13 mouse cellular contexts compared by ENCODE assay signal in genomic region chr5:24877836-24878624, GRCm38 (mm10). TPM values are rescaled to one million over a fixed set of nuclear protein-coding genes. Genes with fewer than 3 reads are reported as not detected.
A peak's percentile ranks its signal among the peaks of the same experiment; 100 is the strongest.
DNase-seq lines count a peak whose midpoint lies in the region; ATAC-seq and TF ChIP-seq lines count a peak whose summit lies in the region.
"Had no signal": no experiment of that assay in that cellular context is flagged by ENCODE, and none has a peak within 500 bp of the region (broad histone marks: within the 10 kb centered on the region; RNA-seq: fewer than 3 reads in every experiment).

No protein-coding gene starts in this region.

- no peaks in the 10 kb centered on the region; the same call in 1 of the 2 replicates for H3K4me1 ChIP-seq in embryonic facial prominence, embryonic 14.5 days (ENCODE audit: control insufficient read depth, insufficient read depth, low read length)
- peaks cover 12% of the 10 kb centered on the region for H3K4me1 ChIP-seq in embryonic facial prominence, embryonic 10.5 days
- H3K4me1 ChIP-seq in lung, postnatal 0 days (ENCODE audit: insufficient read depth, low read depth, low read length) = no peaks in the 10 kb centered on the region
- H3K4me1 ChIP-seq in intestine, embryonic 15.5 days (replicated peaks) = no peaks in the 10 kb centered on the region
- H3K4me1 ChIP-seq in stomach, embryonic 14.5 days (ENCODE audit: control insufficient read depth, insufficient read depth, low read length) = no peaks in the 10 kb centered on the region
- H3K4me1 ChIP-seq in hindbrain, embryonic 14.5 days (replicated peaks; ENCODE audit: control insufficient read depth, insufficient read depth, low read length) = no peaks in the 10 kb centered on the region
- 0 out of 2 replicates have a peak, but pooled peaks cover 2% of the 10 kb centered on the region for H3K4me1 ChIP-seq in midbrain, embryonic 13.5 days (replicated peaks)

- H3K9ac ChIP-seq in embryonic facial prominence, embryonic 14.5 days (ENCODE audit: low read depth, low read length) = no peak overlapping the region
- no peak overlapping the region for H3K9ac ChIP-seq in lung, postnatal 0 days (replicated peaks; ENCODE audit: low read depth)
- H3K9ac ChIP-seq in intestine, embryonic 15.5 days = no peak overlapping the region
- no peak overlapping the region for H3K9ac ChIP-seq in stomach, embryonic 14.5 days (replicated peaks; ENCODE audit: low read depth, low read length)
- no peak overlapping the region for H3K9ac ChIP-seq in hindbrain, embryonic 14.5 days
- no peak overlapping the region; the same call in 1 of the 2 replicates for H3K9ac ChIP-seq in midbrain, embryonic 13.5 days (replicated peaks)
- H3K9ac ChIP-seq: forebrain, postnatal 0 days had no signal

- no peak for ATAC-seq in embryonic facial prominence, embryonic 14.5 days (ENCODE audit: low read depth)
- ATAC-seq in lung, postnatal 0 days = no peak
- ATAC-seq in intestine, embryonic 15.5 days = no peak
- ATAC-seq in stomach, embryonic 14.5 days (ENCODE audit: insufficient number of reproducible peaks, insufficient read depth, low FRiP score, low read depth) = no peak
- no peak for ATAC-seq in hindbrain, embryonic 14.5 days (ENCODE audit: low FRiP score)
- no peak for ATAC-seq in midbrain, embryonic 13.5 days
- ATAC-seq: activated CD4-positive, CD25-positive, alpha-beta regulatory T cell, adult 4 months; forebrain, postnatal 0 days had no signal

- DNase-seq in embryonic facial prominence, embryonic 14.5 days (ENCODE audit: low spot score) = peak; percentile 13
- DNase-seq in embryonic facial prominence, embryonic 10.5 days (ENCODE audit: low spot score) = no peak
- DNase-seq in lung, postnatal 10 days = peak; percentile 35
- no peak for DNase-seq in lung, postnatal 0 days (ENCODE audit: low spot score)
- DNase-seq in hindbrain, embryonic 14.5 days (ENCODE audit: low spot score) = no peak
- DNase-seq: forebrain, postnatal 0 days; kidney, adult 8-10 months; thymus, adult 2 months had no signal

- no peaks in the 10 kb centered on the region for H3K9me3 ChIP-seq in embryonic facial prominence, embryonic 14.5 days (ENCODE audit: control insufficient read depth, low read length)
- no peaks in the 10 kb centered on the region for H3K9me3 ChIP-seq in embryonic facial prominence, embryonic 10.5 days
- H3K9me3 ChIP-seq in lung, postnatal 0 days (ENCODE audit: low read length) = no peaks in the 10 kb centered on the region
- H3K9me3 ChIP-seq in intestine, embryonic 15.5 days = no peaks in the 10 kb centered on the region
- no peaks in the 10 kb centered on the region for H3K9me3 ChIP-seq in stomach, embryonic 14.5 days (ENCODE audit: control insufficient read depth, low read depth, low read length)
- H3K9me3 ChIP-seq in hindbrain, embryonic 14.5 days (ENCODE audit: control insufficient read depth, low read length) = no peaks in the 10 kb centered on the region
- no peaks in the 10 kb centered on the region for H3K9me3 ChIP-seq in midbrain, embryonic 13.5 days

- peaks cover 16% of the 10 kb centered on the region for H3K36me3 ChIP-seq in embryonic facial prominence, embryonic 14.5 days (ENCODE audit: control insufficient read depth, insufficient read depth, low read length)
- peaks cover 72% of the 10 kb centered on the region for H3K36me3 ChIP-seq in embryonic facial prominence, embryonic 10.5 days (replicated peaks)
- H3K36me3 ChIP-seq in lung, postnatal 0 days (ENCODE audit: insufficient read depth, low read length) = no peaks in the 10 kb centered on the region
- peaks cover 7% of the 10 kb centered on the region; the same call in 1 of the 2 replicates for H3K36me3 ChIP-seq in intestine, embryonic 15.5 days
- H3K36me3 ChIP-seq in stomach, embryonic 14.5 days (ENCODE audit: control insufficient read depth, insufficient read depth, low read length) = peaks cover 4% of the 10 kb centered on the region; the same call in 1 of the 2 replicates
- peaks cover 62% of the 10 kb centered on the region for H3K36me3 ChIP-seq in hindbrain, embryonic 14.5 days (replicated peaks; ENCODE audit: control insufficient read depth, insufficient read depth)
- H3K36me3 ChIP-seq in midbrain, embryonic 13.5 days = peaks cover 76% of the 10 kb centered on the region

- no peak overlapping the region for H3K4me2 ChIP-seq in embryonic facial prominence, embryonic 14.5 days (ENCODE audit: low read depth, low read length)
- no peak overlapping the region for H3K4me2 ChIP-seq in lung, postnatal 0 days (replicated peaks; ENCODE audit: low read depth, low read length)
- no peak overlapping the region for H3K4me2 ChIP-seq in intestine, embryonic 15.5 days (replicated peaks)
- H3K4me2 ChIP-seq in stomach, embryonic 14.5 days (replicated peaks; ENCODE audit: low read depth, low read length) = no peak overlapping the region
- H3K4me2 ChIP-seq in hindbrain, embryonic 14.5 days (replicated peaks) = no peak overlapping the region
- no peak overlapping the region for H3K4me2 ChIP-seq in midbrain, embryonic 13.5 days (replicated peaks)

- WGBS in embryonic facial prominence, embryonic 14.5 days = 78% methylated on average over 11 of the region's 11 CpGs
- WGBS in embryonic facial prominence, embryonic 10.5 days = 83% methylated on average over 11 of the region's 11 CpGs
- WGBS in lung, postnatal 0 days = 71% methylated on average over 11 of the region's 11 CpGs
- 58% methylated on average over 11 of the region's 11 CpGs for WGBS in intestine, embryonic 15.5 days
- 49% methylated on average over 11 of the region's 11 CpGs for WGBS in stomach, embryonic 14.5 days
- 85% methylated on average over 11 of the region's 11 CpGs for WGBS in hindbrain, embryonic 14.5 days
- WGBS in midbrain, embryonic 13.5 days = 93% methylated on average over 11 of the region's 11 CpGs

- no peak for TF ChIP-seq CTCF in lung, postnatal 0 days (IDR thresholded peaks at IDR 0.05)

- no peak overlapping the region for H3K4me3 ChIP-seq in embryonic facial prominence, embryonic 14.5 days (ENCODE audit: low read depth, low read length)
- no peak overlapping the region for H3K4me3 ChIP-seq in embryonic facial prominence, embryonic 10.5 days
- H3K4me3 ChIP-seq in lung, postnatal 0 days (ENCODE audit: low read depth, low read length) = no peak overlapping the region
- H3K4me3 ChIP-seq in intestine, embryonic 15.5 days (replicated peaks) = no peak overlapping the region
- H3K4me3 ChIP-seq in stomach, embryonic 14.5 days (ENCODE audit: low read depth, low read length) = no peak overlapping the region
- no peak overlapping the region for H3K4me3 ChIP-seq in hindbrain, embryonic 14.5 days (replicated peaks; ENCODE audit: low read length)
- no peak overlapping the region for H3K4me3 ChIP-seq in midbrain, embryonic 13.5 days (replicated peaks)
- H3K4me3 ChIP-seq: layer of hippocampus, adult 2 months had no signal

- H3K27me3 ChIP-seq in embryonic facial prominence, embryonic 14.5 days (replicated peaks; ENCODE audit: control insufficient read depth, insufficient read depth, low read length) = no peaks in the 10 kb centered on the region
- no peaks in the 10 kb centered on the region for H3K27me3 ChIP-seq in embryonic facial prominence, embryonic 10.5 days (replicated peaks; ENCODE audit: low read depth, poor library complexity, severe bottlenecking)
- no peaks in the 10 kb centered on the region for H3K27me3 ChIP-seq in lung, postnatal 0 days (replicated peaks; ENCODE audit: insufficient read depth, low read length)
- H3K27me3 ChIP-seq in intestine, embryonic 15.5 days (replicated peaks) = no peaks in the 10 kb centered on the region
- H3K27me3 ChIP-seq in stomach, embryonic 14.5 days (ENCODE audit: control insufficient read depth, insufficient read depth, low read length) = no peaks in the 10 kb centered on the region
- no peaks in the 10 kb centered on the region for H3K27me3 ChIP-seq in hindbrain, embryonic 14.5 days (ENCODE audit: control insufficient read depth, insufficient read depth, low read length)
- no peaks in the 10 kb centered on the region for H3K27me3 ChIP-seq in midbrain, embryonic 13.5 days

- H3K27ac ChIP-seq in embryonic facial prominence, embryonic 14.5 days (replicated peaks; ENCODE audit: low read depth, low read length) = no peak overlapping the region
- no peak overlapping the region for H3K27ac ChIP-seq in embryonic facial prominence, embryonic 10.5 days (replicated peaks)
- no peak overlapping the region for H3K27ac ChIP-seq in lung, postnatal 0 days (ENCODE audit: low read length)
- H3K27ac ChIP-seq in intestine, embryonic 15.5 days = peak overlapping the region; percentile 29; the same call in 1 of the 2 replicates
- H3K27ac ChIP-seq in stomach, embryonic 14.5 days (ENCODE audit: low read length) = peak overlapping the region; percentile 44; the same call in 1 of the 2 replicates
- H3K27ac ChIP-seq in hindbrain, embryonic 14.5 days = no peak overlapping the region
- no peak overlapping the region for H3K27ac ChIP-seq in midbrain, embryonic 13.5 days
- H3K27ac ChIP-seq: layer of hippocampus, adult 2 months had no signal

- TF ChIP-seq EP300 in lung, postnatal 0 days (IDR thresholded peaks at IDR 0.05) = no peak

RNA-seq across cellular contexts. Expression of gene Rheb, which starts 35.6 kb away (rescaled TPM):
- 198 and 207 TPM in 2 replicates for polyA plus RNA-seq in embryonic facial prominence, embryonic 14.5 days (2014; fragmentation: Nextera tagmentation; extraction: Ambion mirVana)
- 169 and 178 TPM in 2 replicates for polyA plus RNA-seq in embryonic facial prominence, embryonic 10.5 days (2016; fragmentation: Nextera tagmentation; extraction: Ambion mirVana)
- 180 and 189 TPM in 2 replicates for polyA plus RNA-seq in lung, postnatal 0 days (2015; fragmentation: Nextera tagmentation; extraction: Ambion mirVana)
- polyA plus RNA-seq in intestine, embryonic 15.5 days (2015; fragmentation: Nextera tagmentation; extraction: Ambion mirVana) = 209 and 246 TPM in 2 replicates
- 226 and 237 TPM in 2 replicates for polyA plus RNA-seq in stomach, embryonic 14.5 days (2014; fragmentation: Nextera tagmentation; extraction: Ambion mirVana)
- polyA plus RNA-seq in hindbrain, embryonic 14.5 days (2014; fragmentation: Nextera tagmentation; extraction: Ambion mirVana) = 235 and 245 TPM in 2 replicates
- 206 and 221 TPM in 2 replicates for polyA plus RNA-seq in midbrain, embryonic 13.5 days (2015; fragmentation: Nextera tagmentation; extraction: Ambion mirVana)

Comparison
In these comparisons a context has a peak if more than half of its experiments do, and no peak if none do; other contexts are left out.
1. DNase-seq: peak in embryonic facial prominence, embryonic 14.5 days (single experiment) and lung, postnatal 10 days (single experiment); none in embryonic facial prominence, embryonic 10.5 days (single experiment), lung, postnatal 0 days (single experiment) and hindbrain, embryonic 14.5 days (single experiment).
2. H3K27ac ChIP-seq: peak in intestine, embryonic 15.5 days (single experiment) and stomach, embryonic 14.5 days (single experiment); none in embryonic facial prominence, embryonic 14.5 days (single experiment), embryonic facial prominence, embryonic 10.5 days (single experiment), lung, postnatal 0 days (single experiment), hindbrain, embryonic 14.5 days (single experiment) and midbrain, embryonic 13.5 days (single experiment).